Mouse (Mus musculus): Measurements from ENCODE around the gene Gale.

DNA sequence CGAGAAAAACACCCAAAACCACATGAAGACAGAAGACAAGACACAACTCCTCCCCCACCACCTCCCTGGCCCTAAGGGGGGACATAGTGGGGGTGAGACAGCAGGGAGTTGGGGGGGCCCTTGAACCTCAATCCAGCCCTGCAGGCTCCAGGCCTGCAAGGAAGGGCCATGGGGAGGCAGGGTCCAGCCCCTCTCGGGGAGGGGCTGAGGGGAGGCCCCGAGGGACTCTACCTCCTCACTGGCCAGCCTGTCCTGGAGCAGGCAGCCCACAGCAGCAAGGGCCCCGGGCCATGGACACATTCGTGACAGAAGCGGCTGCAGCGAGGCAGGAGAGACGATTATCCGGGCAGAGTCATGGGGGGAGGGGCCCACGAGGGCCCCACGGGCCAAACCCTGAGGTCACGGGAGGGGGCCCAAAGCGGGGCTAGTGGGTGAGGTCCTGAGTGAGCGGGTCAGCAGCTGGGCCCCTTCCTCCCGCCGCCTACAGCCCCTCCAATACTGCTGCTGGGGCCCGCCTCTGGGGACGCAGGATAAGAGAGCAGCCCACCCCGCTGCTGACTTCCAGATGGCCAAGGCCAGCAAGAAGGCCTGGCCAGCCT, 4.8 kb downstream of the Gale start:
- TF ChIP-seq CTCF (IDR thresholded peaks at IDR 0.05; ENCODE audit: low read depth) (no peak), EP300 (IDR thresholded peaks at IDR 0.05; ENCODE audit: low read depth) (no peak)
